Mouse (Mus musculus): ENCODE data around the gene Tmem211. TPM values are rescaled to one million over a fixed set of nuclear protein-coding genes. Genes with fewer than 3 reads are reported as not detected.

Gene Tmem211
- polyA plus RNA-seq, 1 experiment, result not detected

DNA sequence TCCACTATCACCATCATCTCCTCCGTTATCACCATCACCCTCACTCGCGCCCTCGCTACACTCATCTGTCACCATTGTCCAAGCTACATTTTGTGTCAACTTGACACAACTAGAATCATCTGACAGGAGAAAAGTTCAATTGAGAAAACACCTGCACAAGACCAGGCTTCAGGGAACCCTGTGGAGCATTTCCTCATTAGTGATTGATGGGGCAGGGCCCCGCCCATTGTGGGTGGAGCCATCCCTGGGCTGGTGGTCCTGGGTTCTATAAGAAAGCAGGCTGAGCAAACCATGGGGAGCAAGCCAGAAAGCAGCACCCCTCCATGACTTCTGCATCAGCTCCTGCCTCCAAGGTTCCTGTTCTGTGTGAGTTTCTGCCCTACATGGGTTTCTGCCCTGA is 61.1 kb downstream of the Tmem211 start:
- no peak for DNase-seq
- Histone ChIP-seq H3K27ac (ENCODE audit: insufficient read depth, low read depth, low read length) (no peak overlapping the region), H3K4me1 (ENCODE audit: control insufficient read depth, insufficient read depth, low read length) (no peaks in the 10 kb centered on the region), H3K27me3 (replicated peaks; ENCODE audit: control insufficient read depth, insufficient read depth, low read length) (no peaks in the 10 kb centered on the region), H3K36me3 (ENCODE audit: control insufficient read depth, insufficient read depth, low read length) (no peaks in the 10 kb centered on the region), H3K4me3 (ENCODE audit: insufficient read depth, low read depth, low read length) (no peak overlapping the region)
- no peak for TF ChIP-seq CTCF (conservative IDR thresholded peaks at IDR 0.05; ENCODE audit: insufficient read depth, insufficient read length, low read depth, low read length)
- TF ChIP-seq POLR2A (IDR thresholded peaks at IDR 0.05; ENCODE audit: low read depth, low read length), result no peak
- WGBS, result 60% methylated on average over 5 of the region's 5 CpGs

GRCm38 (mm10) chr5:113288490-113288889 is 61.8 kb downstream of the Tmem211 start:
- WGBS, result 48% methylated on average over 13 of the region's 13 CpGs
- no peak for DNase-seq
- TF ChIP-seq POLR2A (IDR thresholded peaks at IDR 0.05; ENCODE audit: low read depth, low read length) (no peak), CTCF (conservative IDR thresholded peaks at IDR 0.05; ENCODE audit: insufficient read depth, insufficient read length, low read depth, low read length) (no peak)
- Histone ChIP-seq H3K27me3 (replicated peaks; ENCODE audit: control insufficient read depth, insufficient read depth, low read length) (no peaks in the 10 kb centered on the region), H3K4me3 (ENCODE audit: insufficient read depth, low read depth, low read length) (no peak overlapping the region), H3K27ac (ENCODE audit: insufficient read depth, low read depth, low read length) (no peak overlapping the region), H3K4me1 (ENCODE audit: control insufficient read depth, insufficient read depth, low read length) (no peaks in the 10 kb centered on the region), H3K36me3 (ENCODE audit: control insufficient read depth, insufficient read depth, low read length) (no peaks in the 10 kb centered on the region)

Other genes with a start within 250 kb of the Tmem211 start
- gene Grk3, start 211.1 kb upstream of the Tmem211 start, polyA plus RNA-seq (2012; rRNA removed), result 5.2 and 5.9 TPM in 2 replicates
- gene Crybb2, start 156.8 kb upstream of the Tmem211 start, polyA plus RNA-seq (2012; rRNA removed), result not detected in 2 replicates
- gene Crybb3, start 145.3 kb upstream of the Tmem211 start, polyA plus RNA-seq (2012; rRNA removed), result 1.5 and 2.8 TPM in 2 replicates
- gene 2900026A02Rik, start 5.7 kb upstream of the Tmem211 start, polyA plus RNA-seq (2012; rRNA removed), result 14.3 and 15.0 TPM in 2 replicates
- 3.5 and 3.9 TPM in 2 replicates for gene Sgsm1, start 83.9 kb downstream of the Tmem211 start, polyA plus RNA-seq (2012; rRNA removed)
- gene Aym1, start 130.4 kb downstream of the Tmem211 start, polyA plus RNA-seq (2012; rRNA removed), result not detected in 2 replicates

Measured in kidney, adult 2 months (tissue).